Mouse (Mus musculus) lung, postnatal 10 days (tissue): ENCODE results near the gene Kcnk6.
A peak's percentile ranks its signal among the peaks of the same experiment; 100 is the strongest.
"Not testable (repeated sequence)": the region's sequence is repeated elsewhere in the genome, so short reads cannot be mapped to it uniquely, and the experiment has no call there.

Experiments
- DNase-seq: peaks from one replicate; pipeline ENCODE4 v3.0.0; 2021

The Kcnk6 gene

GRCm38 (mm10) chr7:29246619-29247313, 14.5 kb upstream of the Kcnk6 start:
- DNase-seq, result no peak

- peak; percentile 51 for DNase-seq
These were observed 13.7 kb upstream of the Kcnk6 start for GRCm38 (mm10) chr7:29246015-29246414.

GRCm38 (mm10) chr7:29244732-29245416, 12.6 kb upstream of the Kcnk6 start:
- DNase-seq, result peak; percentile 52

GRCm38 (mm10) chr7:29238019-29238967, 6.0 kb upstream of the Kcnk6 start, which contains the start of gene Yif1b:
Gene Yif1b, plus strand, starts transcription at chr7:29238329.
- peak; percentile 99 for DNase-seq

- not testable (repeated sequence) for DNase-seq
These were observed 5.3 kb upstream of the Kcnk6 start for GRCm38 (mm10) chr7:29237596-29237995.

GRCm38 (mm10) chr7:29236593-29236992, 4.3 kb upstream of the Kcnk6 start:
- DNase-seq, result no peak

- no peak for DNase-seq
These were observed 2.3 kb upstream of the Kcnk6 start for GRCm38 (mm10) chr7:29234661-29235060.

- DNase-seq, result peak; percentile 77
These were observed 1.4 kb upstream of the Kcnk6 start for GRCm38 (mm10) chr7:29233745-29234144.

- no peak for DNase-seq
These were observed 798 bp downstream of the Kcnk6 start for GRCm38 (mm10) chr7:29231517-29231916.

- no peak for DNase-seq
These were observed 1.8 kb downstream of the Kcnk6 start for GRCm38 (mm10) chr7:29230560-29230959.

- no peak for DNase-seq
These were observed 4.1 kb downstream of the Kcnk6 start for GRCm38 (mm10) chr7:29228202-29228601.

GRCm38 (mm10) chr7:29225520-29225919, 6.8 kb downstream of the Kcnk6 start:
- no peak for DNase-seq

- no peak for DNase-seq
These were observed 7.4 kb downstream of the Kcnk6 start for GRCm38 (mm10) chr7:29224756-29225394.

- DNase-seq, result no peak
These were observed 17.5 kb downstream of the Kcnk6 start for GRCm38 (mm10) chr7:29214846-29215245.

GRCm38 (mm10) chr7:29214236-29214635, 18.1 kb downstream of the Kcnk6 start:
- no peak for DNase-seq

GRCm38 (mm10) chr7:29213675-29214082, 18.6 kb downstream of the Kcnk6 start, which contains the start of gene Catsperg1:
Gene Catsperg1, minus strand, starts transcription at chr7:29214035.
- DNase-seq, result peak; percentile 44

- peak; percentile 10 for DNase-seq
These were observed 19.3 kb downstream of the Kcnk6 start for GRCm38 (mm10) chr7:29212775-29213560.

GRCm38 (mm10) chr7:29212199-29212765, 20.0 kb downstream of the Kcnk6 start:
- peak; percentile 50 for DNase-seq

- peak; percentile 97 for DNase-seq
These were observed 20.7 kb downstream of the Kcnk6 start for GRCm38 (mm10) chr7:29211415-29212198.

- not testable (repeated sequence) for DNase-seq
These were observed 21.3 kb downstream of the Kcnk6 start for GRCm38 (mm10) chr7:29211013-29211412.
